Mouse (Mus musculus) adrenal gland, postnatal 25 days (tissue): ENCODE measurements at regions not wholly inside any gene's neighbourhood (a gene's known extent, or its start where the extent isn't known, plus 50 kb on each side); places are given as distances from the start of the nearest gene placed in this dataset.

Experiments used
- DNase-seq: peaks from one replicate; pipeline ENCODE4 v3.0.0; 2021; ENCODE audit warnings: mixed read lengths

DNA sequence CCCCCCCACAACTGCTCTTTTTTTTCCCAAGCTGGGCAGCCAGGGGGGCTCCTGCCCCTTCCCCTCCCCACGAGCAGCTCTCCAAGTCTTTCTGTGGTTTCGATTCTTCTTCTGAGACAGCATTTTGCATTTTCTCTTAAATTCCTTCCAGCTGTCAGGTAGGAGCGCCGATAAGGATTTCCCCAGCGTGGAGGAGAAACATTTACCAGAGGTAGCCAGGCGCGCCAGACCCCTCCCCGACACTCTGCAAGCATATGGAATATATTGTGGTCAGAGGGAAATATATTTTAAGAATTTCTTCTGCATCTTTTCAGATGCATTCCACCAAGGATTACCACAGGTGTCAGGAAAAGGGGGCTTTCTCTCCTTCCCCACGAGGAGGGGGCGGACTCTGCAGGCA lies 111.9 kb downstream of the Tbx5 start:
- no peak for DNase-seq

DNA sequence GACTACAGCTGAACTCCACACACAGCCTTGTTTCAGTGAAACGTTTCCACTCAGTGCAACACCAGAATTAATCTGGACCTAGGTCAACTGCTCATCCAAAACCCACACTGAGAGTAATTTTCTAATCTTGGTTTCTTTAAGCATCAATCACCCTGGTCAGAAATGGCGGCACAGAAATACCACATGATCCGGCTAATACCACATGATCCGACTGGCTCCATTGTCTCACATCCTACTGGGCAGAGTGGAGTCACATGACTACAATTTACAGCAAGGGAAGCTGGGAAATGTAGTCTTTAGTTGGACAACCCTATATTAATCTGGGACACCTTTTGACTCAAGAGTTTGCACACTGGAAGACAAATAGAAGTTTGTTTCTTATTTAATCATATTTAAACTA lies 115.9 kb downstream of the Tbx5 start:
- DNase-seq = no peak

DNA sequence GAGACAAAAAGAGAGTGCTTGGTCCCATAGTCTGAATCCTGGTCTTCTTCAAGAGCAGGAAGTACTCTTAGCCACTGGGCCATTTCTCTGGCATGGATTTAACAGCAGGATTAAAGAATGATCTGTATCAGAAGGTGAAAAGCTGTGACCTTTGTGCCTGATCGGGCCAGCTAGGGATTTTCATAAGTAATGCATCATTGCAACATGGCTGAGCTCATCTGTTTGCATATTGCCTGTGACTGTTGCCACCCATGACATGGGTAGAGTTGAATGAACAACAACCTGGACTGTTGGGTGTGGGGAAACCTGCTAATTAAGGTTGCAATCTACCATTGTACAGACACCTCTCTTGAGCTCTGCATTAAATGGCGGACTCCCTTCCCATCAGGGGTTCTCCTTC lies 119.6 kb downstream of the Tbx5 start:
- DNase-seq = no peak

DNA sequence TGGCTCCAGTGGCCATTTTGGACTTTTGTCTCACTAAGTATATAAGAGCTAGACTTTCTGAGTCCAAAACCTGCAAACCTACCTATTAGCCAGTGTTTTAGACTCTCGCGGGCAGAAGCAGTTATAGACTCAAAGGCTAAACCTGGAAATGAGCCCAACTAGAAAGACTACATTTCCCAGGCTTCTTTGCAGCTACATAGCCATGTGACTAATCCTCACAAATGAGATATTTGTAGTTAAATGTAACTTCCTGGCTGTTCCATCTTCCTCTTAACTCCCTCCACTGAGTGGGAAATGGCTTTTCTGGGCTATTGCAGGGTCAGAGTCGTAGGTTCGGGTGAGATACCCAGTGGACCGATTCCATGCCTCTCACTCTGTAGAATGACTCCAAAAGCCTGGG lies 120.7 kb downstream of the Tbx5 start:
- DNase-seq = no peak

DNA sequence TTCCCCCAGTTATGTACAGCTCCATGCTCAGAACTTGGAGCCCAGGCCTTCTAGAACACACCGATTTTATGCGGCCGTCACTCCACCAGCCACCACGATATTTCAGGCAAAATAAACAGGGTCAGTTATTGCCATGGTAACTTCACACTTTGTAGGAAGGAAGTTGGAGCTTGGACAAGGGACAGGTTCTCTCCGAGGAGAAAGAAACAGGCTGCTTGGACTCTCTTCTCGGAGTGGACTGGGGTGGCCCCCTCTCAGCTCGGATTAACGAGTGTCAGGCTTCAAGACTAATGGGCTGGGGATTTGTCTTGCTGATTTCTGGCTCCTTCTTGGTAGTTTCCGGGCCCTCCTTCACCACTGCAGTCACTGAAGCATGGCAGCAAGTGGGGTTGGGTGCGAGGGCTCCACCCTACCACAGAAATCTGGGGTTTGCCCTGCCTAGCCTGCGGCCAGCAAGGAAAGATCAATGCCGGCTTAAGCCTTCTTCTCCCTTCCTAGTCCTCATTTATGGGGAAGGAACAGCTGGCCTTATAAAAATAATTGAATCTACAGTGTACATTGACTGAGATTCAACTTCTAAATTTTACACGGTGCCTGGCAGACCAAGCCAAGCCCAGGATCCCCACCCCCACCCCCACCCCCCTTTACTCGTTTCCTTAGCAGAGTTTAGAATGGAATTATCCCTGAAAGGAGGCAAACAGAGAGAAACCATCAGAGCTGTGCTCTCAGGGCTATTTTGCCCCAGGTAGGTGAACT lies 121.5 kb downstream of the Tbx5 start:
- no peak for DNase-seq

DNA sequence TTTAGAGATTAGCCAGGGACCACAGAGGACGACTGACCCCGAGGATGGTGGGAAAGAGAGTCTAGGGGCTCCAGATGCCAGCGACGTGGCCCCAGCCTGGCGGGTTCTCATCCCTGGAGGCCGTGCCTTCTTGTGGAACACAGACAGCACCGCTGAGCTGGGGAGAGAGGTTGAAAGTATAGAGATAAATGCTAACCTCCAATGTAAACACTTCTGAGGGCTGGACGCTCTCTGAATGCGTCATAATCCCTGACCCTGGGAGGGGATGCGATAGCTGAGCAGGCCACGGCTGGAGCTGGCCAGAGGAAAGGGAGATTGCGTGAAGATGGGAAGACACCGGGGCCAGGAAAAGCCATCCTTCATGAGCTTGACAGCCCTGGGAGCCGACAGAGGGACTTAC lies 126.5 kb downstream of the Tbx5 start:
- no peak for DNase-seq

DNA sequence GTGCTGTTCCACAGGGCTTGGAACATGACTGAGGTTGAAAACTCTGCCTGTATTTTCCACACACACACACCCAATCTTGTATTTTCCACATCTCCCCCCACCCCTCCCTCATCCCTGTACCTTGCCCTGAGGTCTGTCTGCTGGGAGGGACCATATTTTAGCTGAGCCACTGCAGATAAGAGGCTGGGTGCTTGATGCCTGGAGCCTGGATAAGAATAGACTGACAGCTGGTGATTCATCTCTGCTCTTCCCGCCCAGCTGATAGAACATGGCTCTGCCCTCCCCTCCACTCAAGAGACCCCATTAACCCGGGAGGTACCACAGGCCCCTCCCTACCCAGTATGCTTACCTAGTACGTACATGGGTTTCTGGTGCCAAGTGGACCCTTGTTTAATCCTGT lies 132.3 kb downstream of the Tbx5 start:
- DNase-seq = no peak

DNA sequence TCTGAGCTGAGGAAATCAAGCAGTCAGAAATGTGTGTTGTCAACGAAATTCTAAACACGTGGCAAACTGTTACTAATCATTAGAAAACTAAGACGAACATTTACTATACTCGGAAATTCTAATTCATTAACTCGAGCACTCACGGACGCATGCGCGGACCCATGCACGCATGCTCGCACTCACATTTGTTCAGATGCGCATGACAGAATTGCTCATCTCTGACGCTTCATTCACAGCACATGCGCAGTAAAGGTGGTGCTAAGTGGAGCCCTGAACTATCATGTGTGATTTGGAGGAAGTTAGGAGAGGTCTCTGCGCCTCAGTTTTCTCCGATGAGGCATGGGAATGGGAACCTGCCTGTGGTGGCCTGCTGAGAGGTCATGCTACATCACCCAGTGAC lies 138.8 kb downstream of the Tbx5 start:
- no peak for DNase-seq

DNA sequence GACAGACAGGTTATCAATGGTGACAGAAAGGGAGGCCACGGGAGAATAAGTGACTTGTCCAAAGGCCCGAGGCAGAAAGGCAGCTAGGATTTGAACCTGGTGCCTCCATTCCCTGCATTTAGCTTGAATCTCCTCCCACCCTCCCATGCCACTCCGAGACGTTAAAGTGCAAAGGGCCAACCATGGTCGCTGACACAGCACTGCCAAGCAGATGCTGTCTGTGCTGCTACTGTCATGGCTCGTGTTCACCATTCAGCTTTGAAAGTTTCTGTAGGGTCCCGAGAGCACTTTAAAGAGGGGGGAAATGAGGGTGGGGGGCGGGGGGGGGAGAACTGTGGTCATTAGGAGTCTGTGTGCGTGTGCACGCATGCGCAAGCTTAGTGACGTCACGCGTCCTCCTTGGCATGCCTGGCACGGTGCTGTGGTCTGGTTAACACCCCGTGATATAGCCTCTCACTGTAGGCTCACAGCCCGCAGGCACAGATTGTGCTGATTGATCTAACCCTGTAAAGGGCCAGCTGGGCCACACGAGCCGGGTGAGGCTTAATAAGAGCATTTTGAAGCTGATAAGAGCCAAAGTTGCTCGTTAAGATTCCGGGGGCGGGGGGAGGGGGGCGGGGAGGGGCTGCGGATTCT lies 140.5 kb downstream of the Tbx5 start:
- DNase-seq = peak; percentile 6

DNA sequence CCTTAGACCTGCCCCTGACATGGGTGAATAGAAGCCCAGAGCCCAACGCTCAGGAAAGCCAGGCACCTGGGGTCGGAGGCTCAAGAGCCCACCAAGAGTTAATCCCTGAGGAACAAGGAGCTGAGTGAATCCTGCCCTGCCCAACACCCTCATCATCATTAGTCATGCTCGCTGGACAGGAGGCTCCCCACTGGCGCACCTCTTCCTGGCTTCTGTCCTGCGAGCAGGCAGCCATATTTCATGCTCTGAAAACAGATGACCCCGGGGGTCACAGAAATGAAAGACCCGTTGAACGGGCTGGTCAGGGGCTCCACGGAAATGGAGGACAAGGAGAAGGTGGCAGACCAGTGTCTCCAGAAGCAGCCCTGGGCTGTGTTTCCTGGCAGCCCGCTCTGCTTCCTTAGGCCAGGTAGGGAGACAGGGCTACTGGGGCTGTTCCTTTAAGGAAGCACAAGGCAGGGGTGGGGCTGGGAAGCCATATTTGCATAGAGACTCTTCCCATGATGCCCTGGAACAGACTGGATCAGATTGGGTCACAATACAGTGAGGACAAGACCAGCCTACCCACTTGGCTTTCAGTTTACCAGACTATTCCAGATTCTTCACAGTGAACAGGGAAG lies 138.1 kb upstream of the Rbm19 start:
- no peak for DNase-seq

DNA sequence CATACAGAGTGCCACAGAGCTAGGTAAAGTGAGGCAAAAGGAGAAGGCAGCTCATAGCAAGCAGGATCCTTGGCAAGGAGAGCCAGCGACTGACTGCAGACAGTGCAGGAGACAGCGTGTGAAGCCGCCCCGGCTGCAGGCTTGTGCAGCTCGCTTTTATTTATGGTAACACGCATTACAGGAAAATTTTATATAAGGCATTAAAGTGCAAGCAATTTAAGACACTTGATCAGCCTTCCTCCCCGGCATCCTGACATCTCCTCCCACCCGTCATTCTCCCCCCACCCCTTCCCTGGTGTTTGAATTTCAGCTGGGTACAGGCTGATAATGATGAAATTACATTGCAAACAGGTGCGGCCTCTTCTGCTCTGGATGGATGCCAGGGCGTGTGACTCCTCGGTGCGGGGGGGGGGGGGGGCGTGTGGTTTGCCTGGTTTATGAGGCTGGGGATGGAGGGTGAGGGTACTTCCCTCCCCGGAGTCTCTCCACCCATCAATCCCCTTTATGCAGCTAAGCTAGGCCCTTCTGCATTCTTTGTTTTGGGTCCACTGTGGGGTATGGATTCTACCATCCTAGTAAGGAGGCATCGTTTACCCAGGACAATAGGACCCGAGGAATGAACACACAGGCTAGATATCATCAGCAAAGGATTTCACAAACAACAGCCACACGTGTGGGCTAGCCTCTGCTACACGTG lies 135.0 kb upstream of the Rbm19 start:
- no peak for DNase-seq

DNA sequence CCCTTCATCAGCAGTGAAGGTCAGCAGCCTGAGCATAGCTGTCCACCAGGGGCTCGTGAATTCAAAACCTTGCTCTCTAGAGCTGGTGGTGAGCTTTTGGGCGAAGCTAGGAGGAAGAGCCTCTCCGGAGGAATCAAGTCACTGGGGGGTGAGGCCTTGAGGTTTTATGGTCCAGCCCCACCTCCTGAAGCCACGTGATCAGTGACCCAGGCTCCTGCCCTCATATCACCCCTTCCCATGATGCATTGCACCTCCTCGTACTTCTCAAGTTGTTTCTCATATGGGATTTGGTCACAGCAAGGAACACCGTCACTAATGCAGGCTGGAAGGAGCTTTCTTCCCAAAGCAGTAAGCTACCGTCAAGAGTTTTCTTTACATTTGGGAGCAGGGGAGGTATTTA lies 132.1 kb upstream of the Rbm19 start:
- no peak for DNase-seq

DNA sequence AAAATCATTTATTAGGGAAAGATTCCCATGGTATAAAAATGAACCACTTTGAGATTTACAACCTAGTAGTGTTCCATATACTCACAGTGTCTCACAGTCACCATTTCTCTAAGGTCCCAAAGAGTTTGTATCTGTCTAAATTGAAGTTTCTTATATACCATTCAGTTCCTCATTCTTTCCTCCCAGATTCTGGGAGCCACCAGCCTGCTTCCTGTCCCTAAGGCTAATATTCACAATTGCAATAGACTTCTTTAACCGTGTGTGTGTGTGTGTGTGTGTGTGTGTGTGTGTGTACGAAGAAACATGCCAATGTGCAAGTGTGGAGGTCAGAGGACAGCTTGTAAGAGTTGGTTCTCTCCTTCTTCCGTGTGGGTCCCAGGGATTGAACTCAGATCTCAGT lies 124.1 kb upstream of the Rbm19 start:
- DNase-seq = no peak

DNA sequence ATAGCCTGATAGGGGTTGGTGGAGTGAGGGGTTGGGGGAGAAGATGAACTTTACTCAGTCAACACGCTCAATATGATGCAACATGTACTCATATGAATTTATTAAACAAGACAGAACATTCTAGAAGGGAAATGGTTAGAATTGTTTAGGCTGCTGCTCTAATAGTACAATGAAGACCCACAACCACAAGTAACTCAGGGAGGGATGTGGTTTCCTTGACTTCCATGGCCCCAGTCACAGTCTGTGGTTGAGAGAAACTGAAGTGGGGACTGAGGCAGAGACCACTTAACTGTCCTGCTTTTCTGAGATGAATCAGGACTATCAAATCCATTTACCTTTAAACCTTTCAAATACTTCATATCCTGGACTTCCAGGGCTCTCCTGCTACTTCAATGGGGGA lies 120.5 kb upstream of the Rbm19 start:
- DNase-seq = no peak

DNA sequence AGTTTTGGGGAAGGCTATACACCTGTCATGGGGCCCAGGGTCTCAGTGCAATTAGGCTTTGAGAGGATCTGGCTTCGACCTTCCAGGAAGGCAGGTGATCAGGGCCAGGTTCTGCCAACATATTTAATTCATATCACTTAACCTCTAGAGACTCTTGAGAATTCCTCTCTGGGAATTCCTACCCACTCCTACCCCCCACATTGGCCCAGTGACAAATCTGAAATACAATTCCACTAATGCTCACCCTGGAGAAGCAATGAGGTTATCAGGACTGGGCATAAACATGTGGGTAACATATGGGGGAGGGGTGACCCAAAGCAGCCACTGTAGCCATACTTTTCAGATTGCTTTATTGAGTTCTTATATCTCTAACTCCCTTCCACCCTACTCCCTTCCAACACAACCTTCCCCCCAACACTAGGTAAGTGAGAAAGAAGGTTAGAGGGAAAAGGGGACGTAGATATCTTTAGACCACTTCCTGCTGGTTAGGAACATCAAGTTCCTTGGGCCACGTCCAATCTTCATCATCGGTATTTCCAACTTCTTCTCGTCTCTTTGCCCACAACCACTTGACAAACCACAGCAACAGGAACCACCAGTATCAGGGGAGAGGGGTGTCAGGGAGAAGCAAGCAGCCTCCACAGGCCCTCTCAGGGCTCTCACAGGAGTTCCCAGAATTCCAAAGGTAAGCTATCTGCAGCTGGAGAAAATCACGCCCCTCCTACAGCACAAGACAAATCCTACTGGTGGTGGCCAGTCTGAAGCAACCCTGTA lies 110.4 kb upstream of the Rbm19 start:
- DNase-seq = no peak

DNA sequence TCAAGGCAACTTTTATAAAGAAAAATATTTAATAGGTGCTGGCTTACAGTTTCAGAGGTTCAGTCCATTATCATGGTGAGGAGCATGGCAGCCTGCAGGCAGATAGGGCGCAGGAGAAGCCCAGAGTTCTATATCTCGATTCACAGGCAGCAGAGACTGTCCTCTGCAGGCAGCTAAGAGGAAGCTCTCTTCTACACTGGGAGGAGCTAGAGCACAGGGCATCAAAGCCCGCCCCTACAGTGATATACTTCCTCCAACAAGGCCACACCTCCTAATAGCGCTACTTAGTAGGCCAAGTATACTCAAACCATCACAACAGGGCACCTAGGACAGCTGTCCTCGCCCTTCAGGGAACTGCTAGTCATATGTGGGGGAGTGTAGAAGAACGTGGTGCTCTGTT lies 108.5 kb upstream of the Rbm19 start:
- no peak for DNase-seq

DNA sequence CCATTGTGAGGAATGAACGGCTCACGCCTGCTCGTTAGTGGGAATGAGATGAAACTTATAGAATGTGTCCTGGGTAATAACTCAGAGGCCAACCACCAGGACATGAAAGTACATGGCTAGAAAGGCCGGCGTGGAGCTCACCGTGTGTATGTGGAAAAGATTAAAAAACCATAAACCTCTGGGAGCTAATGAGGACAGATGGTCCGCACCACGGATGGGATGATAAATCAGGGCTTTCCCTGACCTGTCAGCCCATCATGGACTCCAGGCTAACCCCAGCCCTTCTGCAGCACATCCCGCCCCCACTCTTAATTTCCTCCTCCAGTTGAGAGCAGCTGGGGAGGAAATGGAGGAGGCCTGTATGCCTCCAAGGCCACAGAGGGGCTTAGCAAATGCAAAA lies 108.0 kb upstream of the Rbm19 start:
- DNase-seq = no peak

DNA sequence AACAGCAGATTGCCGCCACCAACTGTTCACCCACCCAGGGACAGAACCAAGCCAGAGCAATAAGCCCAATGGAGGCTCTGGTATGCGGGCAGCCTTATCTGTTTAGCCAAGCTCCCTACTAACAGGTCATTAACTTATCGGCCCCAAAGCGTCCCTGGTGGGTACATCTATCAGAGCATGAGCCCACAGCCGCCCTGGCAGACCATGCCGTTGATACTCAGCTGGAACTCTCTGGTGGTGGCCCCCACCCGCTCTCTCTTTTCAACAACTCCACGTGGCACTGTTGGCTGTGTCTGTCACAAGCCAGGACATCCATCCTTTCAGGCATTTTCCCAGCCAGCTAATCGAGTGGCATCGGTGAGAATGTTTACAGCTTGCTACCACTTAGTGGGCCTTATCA lies 100.8 kb upstream of the Rbm19 start:
- DNase-seq = no peak

DNA sequence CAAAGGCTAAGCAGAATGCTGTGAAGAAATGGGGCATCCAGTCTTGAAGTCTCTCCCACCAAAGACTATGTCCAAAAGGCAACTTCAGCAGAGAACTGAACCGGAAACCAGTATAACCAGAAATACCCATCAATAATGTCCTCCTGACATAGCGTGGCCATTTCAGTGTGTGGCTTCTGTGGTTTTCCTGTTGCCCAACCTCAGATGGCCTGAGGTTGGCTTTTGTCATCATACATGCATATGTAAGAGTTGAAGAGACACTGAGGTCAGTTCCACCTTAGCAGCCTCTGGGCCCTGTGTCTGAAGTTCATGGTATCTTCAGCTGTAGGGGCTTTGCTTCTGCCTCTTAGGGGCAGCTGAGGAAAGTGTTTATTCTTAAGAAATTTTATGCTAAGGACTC lies 98.1 kb upstream of the Rbm19 start:
- DNase-seq = no peak

DNA sequence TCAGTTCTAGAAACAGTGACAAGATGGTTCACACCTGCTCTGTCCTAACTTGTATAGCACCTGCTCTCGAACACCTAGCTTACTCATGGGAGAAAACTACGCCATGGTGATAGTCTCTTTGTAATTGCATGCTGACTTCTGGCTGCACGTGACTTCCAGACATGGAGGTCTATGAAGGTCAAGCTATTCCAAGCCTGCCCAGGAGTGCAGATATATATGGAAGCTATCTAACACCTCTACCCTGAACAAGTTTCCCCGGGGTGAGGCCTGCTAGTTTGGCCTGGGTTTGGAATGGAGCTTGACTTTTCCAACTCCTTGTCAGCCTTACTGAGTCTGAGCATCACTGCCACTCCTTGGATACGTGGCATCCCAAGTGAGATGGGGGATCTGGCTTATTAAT lies 95.5 kb upstream of the Rbm19 start:
- DNase-seq = no peak

DNA sequence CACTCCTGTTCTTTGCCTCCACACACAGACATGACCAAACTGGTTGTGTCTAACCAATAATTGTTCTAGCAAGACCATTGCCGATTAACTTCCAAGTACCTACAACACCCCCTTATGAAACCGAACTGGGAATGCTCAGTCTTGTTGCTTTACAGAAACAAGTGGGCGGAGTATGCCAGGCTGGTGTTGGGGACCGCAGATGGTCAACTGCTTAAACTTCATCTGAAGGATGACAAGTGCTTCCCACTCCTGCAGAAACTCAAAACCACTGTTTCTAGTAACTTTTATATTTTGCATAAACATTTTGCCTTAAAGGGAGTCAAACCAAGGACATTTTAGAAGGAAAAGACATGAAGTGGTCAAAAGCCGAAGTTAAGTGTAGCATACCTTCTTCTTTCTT lies 94.0 kb upstream of the Rbm19 start:
- no peak for DNase-seq

DNA sequence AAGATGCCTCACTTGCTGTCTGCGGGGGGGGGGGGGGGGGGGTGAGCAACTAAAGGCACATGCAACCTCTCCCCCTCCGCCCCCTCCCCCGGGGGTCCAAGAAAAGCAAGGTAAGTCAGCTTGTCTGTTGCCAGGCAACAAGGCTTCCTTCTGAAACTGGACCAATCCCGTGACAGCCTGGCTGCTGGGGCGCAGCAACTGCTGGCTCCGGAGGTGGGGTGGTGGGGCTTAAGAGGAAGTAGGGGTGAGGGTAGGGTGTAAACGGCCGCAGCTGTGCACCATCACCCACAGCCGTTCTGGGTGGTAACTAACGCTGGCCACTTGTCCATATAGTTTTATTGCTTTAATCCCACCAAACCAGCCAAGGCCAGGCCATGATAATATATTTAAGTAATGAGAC lies 92.2 kb upstream of the Rbm19 start:
- DNase-seq = no peak

DNA sequence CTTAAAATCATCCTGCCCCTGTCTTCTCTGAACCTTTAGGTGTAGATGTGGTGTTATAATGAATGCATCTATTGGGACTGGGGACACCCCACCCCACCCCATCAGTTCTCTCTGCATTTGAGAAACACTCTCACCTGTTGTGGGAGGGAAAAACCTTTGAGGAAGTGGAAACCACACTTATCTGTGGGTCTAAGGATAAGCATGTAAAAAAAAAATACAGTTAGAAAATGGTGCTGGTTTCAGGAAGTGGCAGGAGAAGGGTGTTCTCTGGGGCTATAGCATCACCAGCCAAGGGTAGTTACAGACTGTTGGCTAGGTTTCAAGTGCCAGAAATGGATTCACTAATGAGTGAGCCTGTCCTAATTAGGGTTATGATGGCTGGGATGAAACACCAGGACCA lies 91.1 kb upstream of the Rbm19 start:
- no peak for DNase-seq
